Mouse (Mus musculus): ENCODE results near the gene Trim56. TPM values are rescaled to one million over a fixed set of nuclear protein-coding genes. Genes with fewer than 3 reads are reported as not detected.

The Trim56 gene
- polyA plus RNA-seq, 1 experiment from 2014 or later, result 3.2 TPM

DNA sequence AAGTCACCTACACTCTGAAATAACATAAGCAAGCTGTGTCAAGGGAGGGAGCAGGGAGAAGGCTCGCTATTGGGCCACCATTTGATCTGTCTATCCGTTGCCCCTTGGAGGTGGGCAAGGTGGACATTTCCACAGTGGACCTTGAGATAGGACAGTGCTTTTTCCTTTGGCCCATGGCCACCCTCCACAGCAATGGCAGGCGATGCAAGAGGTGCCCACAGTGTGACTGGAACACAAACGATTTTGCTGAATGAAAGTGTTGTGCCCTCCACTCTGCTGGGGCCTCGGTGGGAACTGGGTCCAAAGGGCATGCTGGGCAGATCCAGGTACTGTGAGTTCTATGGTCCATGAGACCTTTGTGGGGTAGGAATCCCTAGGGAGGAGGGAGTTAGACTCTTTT, 53.4 kb downstream of the Trim56 start:
- 88% methylated on average over 5 of the region's 5 CpGs for WGBS
- no peak overlapping the region for H3K27ac ChIP-seq (ENCODE audit: low read depth, low read length)
- no peak overlapping the region for H3K9ac ChIP-seq (ENCODE audit: low read length)
- no peak overlapping the region for H3K4me3 ChIP-seq (ENCODE audit: low read depth, low read length)
- DNase-seq (ENCODE audit: low spot score), result no peak
- H3K9me3 ChIP-seq (replicated peaks; ENCODE audit: control insufficient read depth, low read length), result no peaks in the 10 kb centered on the region
- no peak for ATAC-seq
- no peaks in the 10 kb centered on the region for H3K36me3 ChIP-seq (ENCODE audit: control insufficient read depth, insufficient read depth, low read length)
- H3K4me2 ChIP-seq (ENCODE audit: low read length), result no peak overlapping the region
- no peaks in the 10 kb centered on the region for H3K4me1 ChIP-seq (ENCODE audit: control insufficient read depth, insufficient read depth, low read length)
- H3K27me3 ChIP-seq (replicated peaks; ENCODE audit: control insufficient read depth, insufficient read depth, low read length), result no peaks in the 10 kb centered on the region

DNA sequence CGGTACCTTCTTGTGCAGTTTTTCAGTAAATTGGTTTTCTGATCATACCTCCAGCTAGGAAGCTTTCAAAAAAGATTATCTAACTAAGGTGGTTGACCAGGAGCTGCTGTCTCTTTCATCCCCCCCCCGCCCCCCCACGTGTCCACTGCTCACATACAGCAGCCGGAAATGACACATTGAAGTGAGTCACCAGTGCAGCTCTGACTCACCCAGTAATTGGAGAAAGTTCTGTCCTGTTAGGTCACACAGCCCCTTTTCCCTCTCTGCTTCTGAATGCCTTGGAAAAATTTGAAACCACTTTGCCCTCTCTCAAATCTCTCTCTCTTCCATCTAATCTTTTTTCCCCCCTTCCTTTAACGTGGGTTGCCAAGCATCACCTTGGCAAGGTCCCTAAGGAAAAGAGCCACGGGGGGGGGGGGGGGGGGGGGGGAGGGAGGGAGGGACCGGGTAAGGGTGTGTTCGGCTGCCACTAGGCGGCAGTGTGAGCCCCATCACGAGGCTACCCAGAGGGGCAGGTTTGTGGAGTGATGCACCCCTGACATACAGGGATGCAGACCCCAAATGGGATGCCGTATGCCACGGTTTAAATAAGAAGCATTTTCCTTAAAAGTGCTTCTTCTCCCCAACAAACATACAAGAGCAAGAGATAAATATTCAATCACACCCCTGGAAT, 54.1 kb downstream of the Trim56 start:
- no peak for ATAC-seq
- Histone ChIP-seq H3K27me3 (replicated peaks; ENCODE audit: control insufficient read depth, insufficient read depth, low read length) (no peaks in the 10 kb centered on the region), H3K9ac (ENCODE audit: low read length) (no peak overlapping the region), H3K4me1 (ENCODE audit: control insufficient read depth, insufficient read depth, low read length) (no peaks in the 10 kb centered on the region), H3K4me2 (ENCODE audit: low read length) (no peak overlapping the region), H3K36me3 (ENCODE audit: control insufficient read depth, insufficient read depth, low read length) (no peaks in the 10 kb centered on the region), H3K4me3 (ENCODE audit: low read depth, low read length) (no peak overlapping the region), H3K27ac (ENCODE audit: low read depth, low read length) (no peak overlapping the region), H3K9me3 (replicated peaks; ENCODE audit: control insufficient read depth, low read length) (no peaks in the 10 kb centered on the region)
- 23% methylated on average over 9 of the region's 12 CpGs for WGBS
- peak; percentile 23 for DNase-seq (ENCODE audit: low spot score)

Other genes starting within 250 kb of the Trim56 start
- 8.8 and 12.4 TPM in 2 replicates for gene Col26a1, start 233.0 kb downstream of the Trim56 start, polyA plus RNA-seq (2014; fragmentation: Nextera tagmentation; extraction: Ambion mirVana)
- gene Ift22, start 208.1 kb downstream of the Trim56 start, polyA plus RNA-seq (2014; fragmentation: Nextera tagmentation; extraction: Ambion mirVana), result 137 and 158 TPM in 2 replicates
- gene Fis1, start 162.9 kb downstream of the Trim56 start, polyA plus RNA-seq (2014; fragmentation: Nextera tagmentation; extraction: Ambion mirVana), result 432 and 495 TPM in 2 replicates
- 0.11 TPM in 1 of 2 replicates, not detected in the other for gene Cldn15, start 149.6 kb downstream of the Trim56 start, polyA plus RNA-seq (2014; fragmentation: Nextera tagmentation; extraction: Ambion mirVana)
- gene Plod3, start 129.2 kb downstream of the Trim56 start, polyA plus RNA-seq (2014; fragmentation: Nextera tagmentation; extraction: Ambion mirVana), result 21.7 and 22.2 TPM in 2 replicates
- gene Znhit1, start 128.2 kb downstream of the Trim56 start, polyA plus RNA-seq (2014; fragmentation: Nextera tagmentation; extraction: Ambion mirVana), result 125 and 136 TPM in 2 replicates
- 2.7 and 3.8 TPM in 2 replicates for gene Vgf, start 89.8 kb downstream of the Trim56 start, polyA plus RNA-seq (2014; fragmentation: Nextera tagmentation; extraction: Ambion mirVana)
- gene Ap1s1, start 70.1 kb downstream of the Trim56 start, polyA plus RNA-seq (2014; fragmentation: Nextera tagmentation; extraction: Ambion mirVana), result 242 and 250 TPM in 2 replicates
- gene Serpine1, start 43.9 kb downstream of the Trim56 start, polyA plus RNA-seq (2014; fragmentation: Nextera tagmentation; extraction: Ambion mirVana), result 0.14 and 0.28 TPM in 2 replicates
- gene Muc3, start 33.1 kb upstream of the Trim56 start, polyA plus RNA-seq (2014; fragmentation: Nextera tagmentation; extraction: Ambion mirVana), result not detected in 2 replicates
- 0.11 TPM in 1 of 2 replicates, not detected in the other for gene Muc3a, start 96.2 kb upstream of the Trim56 start, polyA plus RNA-seq (2014; fragmentation: Nextera tagmentation; extraction: Ambion mirVana)
- gene Ache, start 171.3 kb upstream of the Trim56 start, polyA plus RNA-seq (2014; fragmentation: Nextera tagmentation; extraction: Ambion mirVana), result 6.9 and 10.9 TPM in 2 replicates
- gene Ufsp1, start 178.4 kb upstream of the Trim56 start, polyA plus RNA-seq (2014; fragmentation: Nextera tagmentation; extraction: Ambion mirVana), result 9.8 and 10.3 TPM in 2 replicates
- gene Srrt, start 191.5 kb upstream of the Trim56 start, polyA plus RNA-seq (2014; fragmentation: Nextera tagmentation; extraction: Ambion mirVana), result 78.9 and 95.2 TPM in 2 replicates
- gene Trip6, start 198.2 kb upstream of the Trim56 start, polyA plus RNA-seq (2014; fragmentation: Nextera tagmentation; extraction: Ambion mirVana), result 18.2 and 18.4 TPM in 2 replicates
- 6.2 and 9.9 TPM in 2 replicates for gene Slc12a9, start 217.4 kb upstream of the Trim56 start, polyA plus RNA-seq (2014; fragmentation: Nextera tagmentation; extraction: Ambion mirVana)
- 6.2 and 8.0 TPM in 2 replicates for gene Ephb4, start 233.9 kb upstream of the Trim56 start, polyA plus RNA-seq (2014; fragmentation: Nextera tagmentation; extraction: Ambion mirVana)

Data from forebrain, embryonic 14.5 days (tissue).